Mouse (Mus musculus) intestine, postnatal 0 days (tissue): ENCODE measurements at regions not wholly inside any gene's neighbourhood (a gene's known extent, or its start where the extent isn't known, plus 50 kb on each side); places are given as distances from the start of the nearest gene placed in this dataset.

Experiments
- ATAC-seq: fragments of 200-750 bp; cut with Nextera tagmentation; 2 replicates; pipeline ENCODE4 v1.8.0; 2017; ENCODE audit warnings: mild to moderate bottlenecking, moderate TSS enrichment, moderate library complexity
- H3K27ac ChIP-seq: fragments of 300-500 bp; sonication (generic); 2 replicates; pipeline ENCODE4 v1.5.1; 2014; ENCODE audit warnings: mild to moderate bottlenecking, low read depth, low read length, moderate library complexity
- H3K27me3 ChIP-seq: fragments of 300-500 bp; sonication (generic); replicated peaks from 2 replicates; pipeline ENCODE4 v1.6.1; 2014; ENCODE audit warnings: low read length, mixed read lengths; ENCODE audit not compliant: control insufficient read depth, insufficient read depth
- H3K36me3 ChIP-seq: fragments of 300-500 bp; sonication (generic); 2 replicates; pipeline ENCODE4 v1.6.1; 2014; ENCODE audit warnings: mild to moderate bottlenecking, moderate library complexity; ENCODE audit not compliant: control insufficient read depth, insufficient read depth
- H3K4me1 ChIP-seq: fragments of 300-500 bp; sonication (generic); replicated peaks from 2 replicates; pipeline ENCODE4 v1.6.1; 2014; ENCODE audit warnings: antibody characterized with exemption, low read length, mixed read lengths; ENCODE audit not compliant: control insufficient read depth, insufficient read depth
- H3K4me2 ChIP-seq: fragments of 300-500 bp; sonication (generic); replicated peaks from 2 replicates; pipeline ENCODE4 v1.6.1; 2014; ENCODE audit warnings: low read depth, mild to moderate bottlenecking, moderate library complexity
- H3K4me3 ChIP-seq: fragments of 300-500 bp; sonication (generic); 2 replicates; pipeline ENCODE4 v1.5.1; 2014; ENCODE audit warnings: low read depth, low read length
- H3K9ac ChIP-seq: fragments of 300-500 bp; sonication (generic); 2 replicates; pipeline ENCODE4 v1.6.1; 2014; ENCODE audit warnings: mild to moderate bottlenecking, low read depth, low read length
- H3K9me3 ChIP-seq: fragments of 300-500 bp; sonication (generic); 2 replicates; pipeline ENCODE4 v1.6.1; 2016; ENCODE audit warnings: mixed run types; ENCODE audit not compliant: control insufficient read depth
- CTCF ChIP-seq: sonication (generic); IDR thresholded peaks from 2 replicates; pipeline ENCODE4 v1.5.1; 2016; ENCODE audit warnings: low read depth, mild to moderate bottlenecking, control low read depth, antibody characterized with exemption, moderate library complexity
- WGBS: fragments of 180-500 bp; shearing (Covaris S2); extraction: QIAGEN DNeasy Blood & Tissue Kit; methylation state at CpG from one replicate; pipeline ENCODE4 v1.1.7; 2014; 5-methylcytosine and 5-hydroxymethylcytosine counted together

GRCm38 (mm10) chr11:39453329-39453952 is 1241.6 kb downstream of the Mat2b start:
- no peak overlapping the region for H3K9ac ChIP-seq
- no peaks in the 10 kb centered on the region for H3K4me1 ChIP-seq
- no peaks in the 10 kb centered on the region for H3K36me3 ChIP-seq
- H3K9me3 ChIP-seq, result no peaks in the 10 kb centered on the region
- ATAC-seq, result no peak
- TF ChIP-seq CTCF, result no peak
- no peaks in the 10 kb centered on the region for H3K27me3 ChIP-seq
- no peak overlapping the region for H3K4me2 ChIP-seq
- whole genome bisulfite sequencing, result 58% methylated on average over 5 of the region's 5 CpGs
- no peak overlapping the region for H3K4me3 ChIP-seq
- no peak overlapping the region for H3K27ac ChIP-seq

GRCm38 (mm10) chr11:39446374-39446773 is 1248.6 kb downstream of the Mat2b start:
- no peaks in the 10 kb centered on the region for H3K9me3 ChIP-seq
- no peak for ATAC-seq
- TF ChIP-seq CTCF, result no peak
- H3K4me3 ChIP-seq, result no peak overlapping the region
- H3K27ac ChIP-seq, result no peak overlapping the region
- H3K9ac ChIP-seq, result no peak overlapping the region
- H3K27me3 ChIP-seq, result no peaks in the 10 kb centered on the region
- H3K4me1 ChIP-seq, result no peaks in the 10 kb centered on the region
- 52% methylated on average over 2 of the region's 2 CpGs for WGBS
- H3K36me3 ChIP-seq, result no peaks in the 10 kb centered on the region
- H3K4me2 ChIP-seq, result no peak overlapping the region

- ATAC-seq, result no peak
- WGBS, result 88% methylated on average over 2 of the region's 2 CpGs
Measured at GRCm38 (mm10) chr11:39411691-39412090, 1283.3 kb downstream of the Mat2b start.

GRCm38 (mm10) chr11:39411182-39411581 is 1283.8 kb downstream of the Mat2b start:
- TF ChIP-seq CTCF, result 0 out of 2 replicates have a peak, but pooled peaks have one; percentile 2
- Histone ChIP-seq H3K4me1 (no peaks in the 10 kb centered on the region), H3K36me3 (no peaks in the 10 kb centered on the region), H3K9me3 (no peaks in the 10 kb centered on the region), H3K27ac (no peak overlapping the region), H3K4me3 (no peak overlapping the region), H3K27me3 (no peaks in the 10 kb centered on the region), H3K9ac (no peak overlapping the region), H3K4me2 (no peak overlapping the region)
- 81% methylated on average over 2 of the region's 2 CpGs for WGBS
- ATAC-seq, result no peak

More at GRCm38 (mm10) chr11:39411691-39412090, 1283.3 kb downstream of the Mat2b start:
- no peaks in the 10 kb centered on the region for H3K4me1 ChIP-seq
- H3K4me3 ChIP-seq, result no peak overlapping the region
- no peak overlapping the region for H3K9ac ChIP-seq
- TF ChIP-seq CTCF, result no peak
- no peaks in the 10 kb centered on the region for H3K27me3 ChIP-seq
- H3K4me2 ChIP-seq, result no peak overlapping the region
- H3K36me3 ChIP-seq, result no peaks in the 10 kb centered on the region
- no peak overlapping the region for H3K27ac ChIP-seq
- H3K9me3 ChIP-seq, result no peaks in the 10 kb centered on the region

GRCm38 (mm10) chr11:39364827-39365226 is 1330.2 kb downstream of the Mat2b start:
- H3K36me3 ChIP-seq, result no peaks in the 10 kb centered on the region
- H3K9me3 ChIP-seq, result no peaks in the 10 kb centered on the region
- no peak overlapping the region for H3K27ac ChIP-seq
- H3K9ac ChIP-seq, result no peak overlapping the region
- H3K4me1 ChIP-seq, result no peaks in the 10 kb centered on the region
- H3K4me3 ChIP-seq, result no peak overlapping the region
- no peak for TF ChIP-seq CTCF
- H3K27me3 ChIP-seq, result no peaks in the 10 kb centered on the region
- no peak overlapping the region for H3K4me2 ChIP-seq
- no peak for ATAC-seq

- Histone ChIP-seq H3K27ac (no peak overlapping the region), H3K9me3 (no peaks in the 10 kb centered on the region), H3K27me3 (no peaks in the 10 kb centered on the region), H3K4me3 (no peak overlapping the region), H3K4me2 (no peak overlapping the region), H3K36me3 (no peaks in the 10 kb centered on the region), H3K9ac (no peak overlapping the region), H3K4me1 (no peaks in the 10 kb centered on the region)
- TF ChIP-seq CTCF, result no peak
- WGBS, result 32% methylated on average over 1 of the region's 1 CpGs
- no peak for ATAC-seq
Measured at GRCm38 (mm10) chr11:39350616-39351015, 1344.4 kb downstream of the Mat2b start.
